Mouse (Mus musculus): ENCODE measurements at regions not wholly inside any gene's neighbourhood (a gene's known extent, or its start where the extent isn't known, plus 50 kb on each side); places are given as distances from the start of the nearest gene placed in this dataset.
A peak's percentile ranks its signal among the peaks of the same experiment; 100 is the strongest.

DNA sequence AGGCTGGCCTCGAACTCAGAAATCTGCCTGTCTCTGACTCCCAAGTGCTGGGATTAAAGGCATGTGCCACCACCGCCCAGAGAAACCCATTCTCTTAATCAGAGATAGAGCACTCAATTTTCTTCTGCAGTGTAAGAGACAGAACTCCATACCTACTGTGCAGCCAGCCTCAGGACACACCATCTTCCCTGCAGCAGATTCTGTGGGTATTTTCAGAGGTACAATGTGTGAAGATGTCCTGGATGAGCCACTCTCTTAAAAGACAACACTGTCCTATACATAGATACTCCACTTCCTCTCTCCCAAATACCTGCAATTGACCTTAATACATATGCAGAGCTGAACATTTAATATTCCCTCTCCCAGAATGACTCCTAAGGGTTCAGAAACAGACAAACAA, 111.5 kb downstream of the Nr1d2 start:
- DNase-seq (ENCODE audit: low spot score): no peak

DNA sequence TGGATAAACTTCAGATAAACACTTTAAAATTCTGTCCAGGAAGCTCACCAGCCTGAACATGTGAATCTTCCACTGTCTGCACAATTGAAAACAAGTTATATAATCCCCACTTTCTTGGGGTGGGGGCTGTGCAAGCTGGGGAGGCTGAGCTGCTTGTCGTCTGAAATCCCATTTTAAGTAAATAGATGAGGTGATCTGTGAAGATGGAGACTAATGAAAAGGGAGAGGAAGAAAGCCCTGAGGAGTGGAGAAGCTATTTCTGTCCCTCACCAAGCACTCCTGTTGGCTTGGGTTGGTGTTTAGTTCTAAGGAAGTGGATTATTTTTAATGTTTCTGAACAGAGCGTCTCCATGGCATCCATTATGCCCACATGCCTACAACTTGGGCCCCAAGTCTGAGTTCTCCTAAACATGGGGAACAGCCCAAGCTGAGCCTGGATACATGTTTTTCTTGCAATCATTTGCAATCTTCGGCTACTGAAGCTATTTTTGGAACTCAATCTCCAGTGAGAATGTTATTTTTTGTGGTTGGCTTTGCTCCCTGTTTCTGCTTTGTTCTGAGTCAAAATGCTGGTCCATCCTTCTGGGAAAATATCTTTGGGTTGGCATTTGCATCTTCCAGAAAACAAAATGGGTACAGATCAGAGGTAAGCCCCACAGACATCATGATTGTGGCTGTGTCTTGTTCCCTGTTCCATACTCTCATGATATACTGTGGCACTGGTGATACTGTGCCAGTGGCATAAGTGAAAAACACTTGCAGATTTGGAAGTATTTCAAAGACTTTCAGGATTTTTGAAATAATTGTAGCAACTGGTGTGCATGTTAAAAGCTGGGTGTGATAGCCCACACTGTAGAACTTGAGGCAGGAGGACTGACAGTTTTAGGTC, 131.8 kb downstream of the Nr1d2 start:
- peak; percentile 29 for DNase-seq (ENCODE audit: low spot score)

DNA sequence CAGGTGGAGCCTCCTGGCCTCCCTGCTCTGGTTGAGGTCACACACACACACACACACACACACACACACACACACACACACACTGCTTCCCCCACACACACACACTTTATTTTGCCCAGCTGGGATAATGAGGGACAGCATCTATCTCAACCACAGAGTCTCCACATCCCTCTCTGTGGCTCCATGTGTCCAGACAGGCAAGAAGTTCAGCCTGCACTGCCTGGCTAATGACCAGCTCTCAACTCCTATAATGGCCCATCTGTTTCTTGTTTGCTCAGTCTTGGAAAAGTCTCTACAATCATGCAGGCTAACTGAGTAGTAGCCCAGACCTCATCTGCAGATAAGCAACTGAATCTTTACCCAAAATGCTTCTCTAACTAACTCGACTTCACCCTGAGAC, 133.3 kb downstream of the Nr1d2 start:
- DNase-seq (ENCODE audit: low spot score): no peak

DNA sequence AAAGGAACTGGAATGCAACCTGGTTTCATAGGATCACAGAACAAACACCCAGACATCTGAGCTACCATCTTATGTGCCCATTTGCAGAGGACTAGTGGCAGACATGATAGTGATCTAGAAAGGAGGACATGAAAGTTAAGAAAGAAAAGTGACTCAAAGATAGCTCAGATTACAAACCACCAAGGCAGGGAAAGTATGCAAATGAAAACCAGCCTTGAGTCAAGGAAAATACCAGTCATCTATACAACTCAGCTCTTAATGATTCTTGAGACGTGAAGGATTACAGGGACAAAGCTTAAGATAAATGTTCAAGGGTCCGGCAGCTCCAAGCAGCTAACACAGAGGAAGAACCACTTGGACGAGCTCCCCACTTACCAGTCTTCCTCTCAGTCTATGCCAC, 138.7 kb downstream of the Nr1d2 start:
- DNase-seq (ENCODE audit: low spot score): no peak

All from layer of hippocampus, adult 9-10 months (tissue).